Mouse (Mus musculus): ENCODE data around the gene Wdfy1. TPM values are rescaled to one million over a fixed set of nuclear protein-coding genes. Genes with fewer than 3 reads are reported as not detected.
A peak's percentile ranks its signal among the peaks of the same experiment; 100 is the strongest.

The Wdfy1 gene
- total and polyA plus RNA-seq, 3 experiments = 30.7 to 76.7 (median 57.1) TPM

DNA sequence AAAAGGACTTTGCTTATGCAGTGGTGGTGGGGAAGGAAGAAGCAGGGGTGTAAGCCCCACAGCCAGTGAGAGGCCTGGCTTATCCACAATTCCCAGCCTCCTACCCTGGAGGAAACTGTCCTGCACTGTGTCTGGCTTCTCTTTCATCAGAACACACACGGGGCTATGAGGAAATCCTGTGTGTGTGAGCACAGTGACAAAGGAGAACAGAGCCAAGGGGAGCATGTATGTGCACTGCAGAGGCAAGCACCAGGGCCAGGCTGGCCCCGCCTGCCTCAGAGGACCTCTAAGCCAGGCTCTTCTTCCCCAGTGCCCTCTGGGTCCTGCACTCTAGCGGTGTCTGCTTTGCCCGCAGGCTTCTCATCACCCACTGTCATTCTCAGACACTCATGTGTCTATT is 34.9 kb downstream of the Wdfy1 start:
- Histone ChIP-seq H3K4me3 (ENCODE audit: low read depth, low read length) (no peak overlapping the region), H3K9me3 (replicated peaks) (no peaks in the 10 kb centered on the region), H3K27me3 (ENCODE audit: insufficient read depth, low read length) (no peaks in the 10 kb centered on the region), H3K4me1 (ENCODE audit: insufficient read depth, low read depth, low read length) (no peaks in the 10 kb centered on the region), H3K36me3 (replicated peaks) (peaks cover 42% of the 10 kb centered on the region)
- TF ChIP-seq TAL1 (conservative IDR thresholded peaks at IDR 0.05; ENCODE audit: low read depth, low read length) (no peak), GATA2 (IDR thresholded peaks at IDR 0.05; ENCODE audit: borderline replicate concordance, low read depth, low read length) (no peak), CTCF (IDR thresholded peaks at IDR 0.05; ENCODE audit: low read depth, low read length) (no peak), POLR2AphosphoS5 (IDR thresholded peaks at IDR 0.05; ENCODE audit: insufficient replicate concordance, low read depth, low read length) (no peak), GATA1 (IDR thresholded peaks at IDR 0.05; ENCODE audit: borderline replicate concordance, low read length) (no peak)
- peak; percentile 16; the same call in 1 of the 2 replicates for ATAC-seq (ENCODE audit: extremely low read depth, insufficient number of reproducible peaks, low FRiP score, poor library complexity, severe bottlenecking)
- DNase-seq (ENCODE audit: low spot score) = no peak

DNA sequence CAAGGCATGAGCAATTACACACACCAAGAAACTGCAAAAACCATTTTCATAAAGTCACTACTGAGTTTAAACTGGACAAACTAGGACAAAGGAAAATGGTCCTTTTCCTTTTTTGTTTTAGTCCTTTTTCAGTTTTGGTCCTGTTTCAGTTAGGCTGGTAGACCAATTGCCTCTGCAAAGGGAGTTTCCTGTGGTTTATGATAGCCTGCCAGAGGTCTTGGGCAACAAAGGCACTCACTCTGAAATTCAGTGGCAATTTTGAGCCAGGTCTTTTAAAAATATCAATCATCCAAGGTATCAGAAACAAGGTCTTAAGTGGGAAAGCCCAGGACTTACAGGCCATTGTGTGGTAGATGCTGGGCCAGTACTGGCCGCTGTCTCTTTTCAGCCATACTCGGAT is 36.2 kb downstream of the Wdfy1 start:
- Histone ChIP-seq H3K4me1 (ENCODE audit: insufficient read depth, low read depth, low read length) (no peaks in the 10 kb centered on the region), H3K9me3 (replicated peaks) (no peaks in the 10 kb centered on the region), H3K4me3 (ENCODE audit: low read depth, low read length) (no peak overlapping the region), H3K36me3 (replicated peaks) (peaks cover 40% of the 10 kb centered on the region), H3K27me3 (ENCODE audit: insufficient read depth, low read length) (no peaks in the 10 kb centered on the region)
- DNase-seq (ENCODE audit: low spot score) (no peak), ATAC-seq (ENCODE audit: extremely low read depth, insufficient number of reproducible peaks, low FRiP score, poor library complexity, severe bottlenecking) (no peak)
- TF ChIP-seq GATA1 (IDR thresholded peaks at IDR 0.05; ENCODE audit: borderline replicate concordance, low read length) = no peak
- TF ChIP-seq CTCF (IDR thresholded peaks at IDR 0.05; ENCODE audit: low read depth, low read length) = no peak

GRCm38 (mm10) chr1:79736408-79736807 is 39.5 kb downstream of the Wdfy1 start:
- Histone ChIP-seq H3K4me3 (ENCODE audit: low read depth, low read length) (no peak overlapping the region), H3K4me1 (ENCODE audit: insufficient read depth, low read depth, low read length) (no peaks in the 10 kb centered on the region), H3K9me3 (replicated peaks) (no peaks in the 10 kb centered on the region), H3K27me3 (ENCODE audit: insufficient read depth, low read length) (no peaks in the 10 kb centered on the region), H3K36me3 (replicated peaks) (peaks cover 49% of the 10 kb centered on the region)
- TF ChIP-seq POLR2AphosphoS5 (IDR thresholded peaks at IDR 0.05; ENCODE audit: insufficient replicate concordance, low read depth, low read length) (no peak), TAL1 (conservative IDR thresholded peaks at IDR 0.05; ENCODE audit: low read depth, low read length) (no peak), CTCF (IDR thresholded peaks at IDR 0.05; ENCODE audit: low read depth, low read length) (no peak)
- ATAC-seq (ENCODE audit: extremely low read depth, insufficient number of reproducible peaks, low FRiP score, poor library complexity, severe bottlenecking) (no peak), DNase-seq (ENCODE audit: low spot score) (no peak)

DNA sequence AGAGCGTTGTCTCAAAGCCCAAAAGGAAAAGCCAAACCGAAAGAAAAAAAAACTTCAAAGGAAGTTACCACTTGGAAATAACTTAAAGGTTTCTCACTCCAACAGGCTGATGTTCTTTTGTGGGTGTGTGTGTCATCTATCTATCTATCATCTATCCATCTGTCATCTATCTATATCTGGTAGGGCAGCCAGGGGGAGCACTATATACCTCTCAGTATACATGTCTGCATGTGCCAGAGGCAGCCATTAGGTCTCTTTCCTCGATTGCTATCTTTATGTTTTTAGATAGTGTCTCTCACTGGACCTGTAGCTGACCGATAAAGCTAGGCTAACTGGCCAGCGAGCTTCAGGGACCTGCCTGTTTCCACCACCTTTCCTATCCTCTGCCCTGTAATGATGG is 41.1 kb downstream of the Wdfy1 start:
- TF ChIP-seq POLR2AphosphoS5 (IDR thresholded peaks at IDR 0.05; ENCODE audit: insufficient replicate concordance, low read depth, low read length) (no peak), GATA2 (IDR thresholded peaks at IDR 0.05; ENCODE audit: borderline replicate concordance, low read depth, low read length) (no peak), CTCF (IDR thresholded peaks at IDR 0.05; ENCODE audit: low read depth, low read length) (no peak), TAL1 (conservative IDR thresholded peaks at IDR 0.05; ENCODE audit: low read depth, low read length) (no peak), GATA1 (IDR thresholded peaks at IDR 0.05; ENCODE audit: borderline replicate concordance, low read length) (no peak)
- no peaks in the 10 kb centered on the region for H3K9me3 ChIP-seq (replicated peaks)
- ATAC-seq (ENCODE audit: extremely low read depth, insufficient number of reproducible peaks, low FRiP score, poor library complexity, severe bottlenecking) (no peak), DNase-seq (ENCODE audit: low spot score) (no peak)
- peaks cover 50% of the 10 kb centered on the region for H3K36me3 ChIP-seq (replicated peaks)
- H3K4me1 ChIP-seq (ENCODE audit: insufficient read depth, low read depth, low read length) = no peaks in the 10 kb centered on the region
- no peaks in the 10 kb centered on the region for H3K27me3 ChIP-seq (ENCODE audit: insufficient read depth, low read length)
- no peak overlapping the region for H3K4me3 ChIP-seq (ENCODE audit: low read depth, low read length)

DNA sequence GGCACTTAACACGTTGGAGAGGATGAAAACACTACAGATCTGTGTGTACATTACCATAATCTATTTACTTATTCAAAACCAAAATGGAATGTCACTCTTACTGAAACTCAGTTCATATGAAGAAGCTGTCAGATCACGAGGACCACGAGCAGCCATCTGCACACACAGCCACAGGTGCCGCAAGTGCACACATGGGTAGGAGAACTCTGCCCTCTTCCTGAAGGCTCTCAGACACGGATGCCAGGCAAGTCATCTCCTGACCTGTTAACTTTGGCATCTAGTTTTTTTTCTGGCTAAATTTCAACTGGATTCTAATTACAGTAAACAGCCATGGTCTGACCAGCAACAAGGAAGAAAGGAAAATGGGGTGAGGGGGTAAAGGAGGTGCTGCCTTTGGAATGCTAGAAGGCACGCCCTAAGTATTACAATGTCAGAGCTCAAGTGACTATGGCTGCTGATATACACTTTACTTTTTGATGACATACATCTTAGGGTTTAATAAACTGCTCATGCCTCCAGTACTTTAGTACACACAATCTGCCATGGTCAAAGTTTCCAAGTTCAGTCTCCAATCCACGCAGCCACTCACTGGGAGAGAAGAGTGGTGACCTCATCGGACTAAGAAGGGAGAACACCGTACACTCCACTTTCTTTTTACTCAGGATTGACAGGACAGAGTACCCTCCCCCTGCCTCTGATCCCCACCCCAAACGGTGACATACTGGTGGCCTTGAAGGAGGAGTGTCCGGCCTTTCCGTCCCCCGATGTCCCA is 61.6 kb downstream of the Wdfy1 start:
- no peaks in the 10 kb centered on the region for H3K4me1 ChIP-seq (ENCODE audit: insufficient read depth, low read depth, low read length)
- DNase-seq (ENCODE audit: low spot score) (no peak), ATAC-seq (ENCODE audit: extremely low read depth, insufficient number of reproducible peaks, low FRiP score, poor library complexity, severe bottlenecking) (no peak)
- peaks cover 48% of the 10 kb centered on the region for H3K36me3 ChIP-seq (replicated peaks)
- no peak for TF ChIP-seq POLR2AphosphoS5 (IDR thresholded peaks at IDR 0.05; ENCODE audit: insufficient replicate concordance, low read depth, low read length)
- TF ChIP-seq TAL1 (conservative IDR thresholded peaks at IDR 0.05; ENCODE audit: low read depth, low read length) = no peak
- no peak for TF ChIP-seq CTCF (IDR thresholded peaks at IDR 0.05; ENCODE audit: low read depth, low read length)
- no peak for TF ChIP-seq GATA2 (IDR thresholded peaks at IDR 0.05; ENCODE audit: borderline replicate concordance, low read depth, low read length)
- TF ChIP-seq GATA1 (IDR thresholded peaks at IDR 0.05; ENCODE audit: borderline replicate concordance, low read length) = no peak
- no peak overlapping the region for H3K4me3 ChIP-seq (ENCODE audit: low read depth, low read length)
- no peaks in the 10 kb centered on the region for H3K9me3 ChIP-seq (replicated peaks)
- no peaks in the 10 kb centered on the region for H3K27me3 ChIP-seq (ENCODE audit: insufficient read depth, low read length)

- H3K27me3 ChIP-seq (ENCODE audit: insufficient read depth, low read length) = no peaks in the 10 kb centered on the region
- ATAC-seq (ENCODE audit: extremely low read depth, insufficient number of reproducible peaks, low FRiP score, poor library complexity, severe bottlenecking) (no peak), DNase-seq (ENCODE audit: low spot score) (no peak)
- no peaks in the 10 kb centered on the region for H3K4me1 ChIP-seq (ENCODE audit: insufficient read depth, low read depth, low read length)
- TF ChIP-seq CTCF (IDR thresholded peaks at IDR 0.05; ENCODE audit: low read depth, low read length) (no peak), GATA1 (IDR thresholded peaks at IDR 0.05; ENCODE audit: borderline replicate concordance, low read length) (no peak), POLR2AphosphoS5 (IDR thresholded peaks at IDR 0.05; ENCODE audit: insufficient replicate concordance, low read depth, low read length) (no peak), GATA2 (IDR thresholded peaks at IDR 0.05; ENCODE audit: borderline replicate concordance, low read depth, low read length) (no peak), TAL1 (conservative IDR thresholded peaks at IDR 0.05; ENCODE audit: low read depth, low read length) (no peak)
- H3K9me3 ChIP-seq (replicated peaks) = no peaks in the 10 kb centered on the region
- no peak overlapping the region for H3K4me3 ChIP-seq (ENCODE audit: low read depth, low read length)
- peaks cover 55% of the 10 kb centered on the region for H3K36me3 ChIP-seq (replicated peaks)
These were observed 62.9 kb downstream of the Wdfy1 start for GRCm38 (mm10) chr1:79713081-79713480.
